18 mouse cellular contexts compared by ENCODE assay signal in the genomic region with DNA sequence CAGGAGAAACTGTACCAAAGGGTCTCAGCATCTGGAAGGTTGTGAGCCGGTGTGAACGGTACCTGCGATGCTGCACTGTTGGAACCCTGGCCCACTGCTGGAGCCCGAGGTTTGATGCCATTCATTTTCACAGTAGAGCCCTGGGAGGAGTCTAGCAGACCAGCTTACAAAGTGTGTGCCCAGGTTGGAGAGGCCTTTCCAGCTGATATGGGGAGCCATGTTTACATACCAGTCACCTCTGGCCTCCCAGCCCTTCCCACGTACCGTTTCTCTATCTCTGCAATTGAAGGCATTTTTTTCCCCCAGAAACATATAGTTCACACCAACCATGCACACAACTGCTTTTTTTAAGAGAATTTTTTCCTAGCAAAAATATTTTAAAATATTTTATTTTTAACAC. TPM values are rescaled to one million over a fixed set of nuclear protein-coding genes. Genes with fewer than 3 reads are reported as not detected.
"Had no signal": no experiment of that assay in that cellular context is flagged by ENCODE, and none has a peak within 500 bp of the region (broad histone marks: within the 10 kb centered on the region; RNA-seq: fewer than 3 reads in every experiment).

No protein-coding gene starts in this region.

- H3K4me3 ChIP-seq: liver, embryonic 15.5 days; midbrain, embryonic 10.5 days; midbrain, embryonic 12.5 days; midbrain, embryonic 15.5 days; myocyte; neural tube, embryonic 13.5 days; neural tube, embryonic 15.5 days had no signal

- ATAC-seq: midbrain, embryonic 15.5 days had no signal

- H3K36me3 ChIP-seq: liver, embryonic 15.5 days; midbrain, embryonic 10.5 days; midbrain, embryonic 12.5 days; midbrain, embryonic 15.5 days; neural tube, embryonic 13.5 days; neural tube, embryonic 15.5 days had no signal

- H3K9me3 ChIP-seq: liver, embryonic 15.5 days; midbrain, embryonic 10.5 days; midbrain, embryonic 12.5 days; midbrain, embryonic 15.5 days; neural tube, embryonic 13.5 days; neural tube, embryonic 15.5 days had no signal

- H3K4me1 ChIP-seq: midbrain, embryonic 10.5 days; midbrain, embryonic 12.5 days; midbrain, embryonic 15.5 days; neural tube, embryonic 13.5 days; neural tube, embryonic 15.5 days had no signal

- DNase-seq: lung, adult 18-20 months; lung, embryonic 14.5 days; lung, postnatal 10 days; lung, postnatal 4 days; right cerebral cortex, postnatal 14 days; right cerebral cortex, postnatal 4 days; thymus, adult 2 months; thymus, postnatal 25 days; thymus, postnatal 4 days had no signal

- H3K9ac ChIP-seq: liver, embryonic 15.5 days; lung, embryonic 14.5 days; midbrain, embryonic 12.5 days; midbrain, embryonic 15.5 days; neural tube, embryonic 13.5 days; neural tube, embryonic 15.5 days had no signal

- H3K27ac ChIP-seq: liver, embryonic 15.5 days; midbrain, embryonic 10.5 days; midbrain, embryonic 12.5 days; midbrain, embryonic 15.5 days; neural tube, embryonic 13.5 days; neural tube, embryonic 15.5 days had no signal

- H3K27me3 ChIP-seq: liver, embryonic 15.5 days; midbrain, embryonic 12.5 days; midbrain, embryonic 15.5 days; neural tube, embryonic 13.5 days; neural tube, embryonic 15.5 days had no signal

- H3K4me2 ChIP-seq: liver, embryonic 15.5 days; lung, embryonic 14.5 days; midbrain, embryonic 12.5 days; midbrain, embryonic 15.5 days; neural tube, embryonic 13.5 days; neural tube, embryonic 15.5 days had no signal

RNA-seq across cellular contexts. Expression of a gene that starts 50.7 kb away (rescaled TPM):
- total RNA-seq: megakaryocyte, adult 5-6 weeks; megakaryocyte-erythroid progenitor cell, adult 5-6 weeks had no signal
